Mouse (Mus musculus) hematopoietic stem cell, adult 5-6 weeks (primary cell): ENCODE results near the gene Lbp. TPM values are rescaled to one million over a fixed set of nuclear protein-coding genes. Genes with fewer than 3 reads are reported as not detected.

ENCODE experiments used
- ATAC-seq, 2 experiments: fragments of 125-278 bp in 1 of 2; replicated peaks in 1 of 2; 2 replicates each; pipeline ENCODE4 v1.8.0; 2016 to 2017; ENCODE audit warnings: inconsistent platforms in 2 of 2, mild to moderate bottlenecking in 2 of 2, moderate number of reproducible peaks in 2 of 2, low read depth in 1 of 2, moderate TSS enrichment in 1 of 2; ENCODE audit not compliant: low FRiP score in 2 of 2, poor library complexity in 2 of 2, severe bottlenecking in 2 of 2, insufficient read depth in 1 of 2, low TSS enrichment in 1 of 2
- total RNA-seq: library from RNA; stranded (forward); fragments of 172-1452, 232-1000 nt; gene quantifications from 2 replicates; pipeline ENCODE4 v1.2.3, GENCODE M21; 2017

Gene Lbp
- total RNA-seq, 1 experiment from 2014 or later: 43.5 TPM

DNA sequence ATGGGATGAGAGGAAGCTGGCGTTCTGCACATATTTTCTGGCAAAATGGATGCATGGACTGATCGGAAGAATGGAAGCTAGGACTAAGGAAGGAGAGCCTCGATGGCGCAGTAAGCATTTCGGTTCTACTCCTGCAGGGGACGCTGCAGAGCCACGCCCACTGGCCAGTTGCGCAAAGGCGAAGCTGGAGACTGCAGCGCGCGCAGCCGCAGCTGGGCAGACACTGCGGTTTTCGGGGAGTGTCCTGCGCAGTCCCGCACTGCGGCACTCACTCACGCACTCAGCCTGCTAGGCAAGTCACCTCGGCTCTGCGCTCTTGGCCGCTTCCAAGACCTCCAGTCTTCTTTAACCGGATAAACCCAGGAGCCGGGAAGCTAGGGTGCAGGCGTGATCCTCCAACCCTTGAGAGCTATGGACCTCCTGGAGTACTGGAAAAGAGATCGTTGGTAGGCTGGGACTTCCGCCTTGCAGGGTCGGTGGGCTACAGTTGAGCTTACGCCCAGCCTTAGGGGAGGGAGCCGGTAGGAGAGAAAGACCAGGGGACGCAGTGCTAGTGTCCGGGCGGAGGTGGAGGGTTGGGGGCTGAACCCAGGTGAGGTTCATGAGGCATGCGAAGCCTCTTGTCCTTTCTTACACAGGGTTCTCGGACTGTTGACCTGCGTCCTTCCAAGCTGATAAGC, 69.3 kb downstream of the Lbp start, which contains the start of gene Snhg11:
Snhg11 (plus strand) TSS at position 196 of the 680 bp plus-strand sequence.
- ATAC-seq: peak; percentile 64 to 66

DNA sequence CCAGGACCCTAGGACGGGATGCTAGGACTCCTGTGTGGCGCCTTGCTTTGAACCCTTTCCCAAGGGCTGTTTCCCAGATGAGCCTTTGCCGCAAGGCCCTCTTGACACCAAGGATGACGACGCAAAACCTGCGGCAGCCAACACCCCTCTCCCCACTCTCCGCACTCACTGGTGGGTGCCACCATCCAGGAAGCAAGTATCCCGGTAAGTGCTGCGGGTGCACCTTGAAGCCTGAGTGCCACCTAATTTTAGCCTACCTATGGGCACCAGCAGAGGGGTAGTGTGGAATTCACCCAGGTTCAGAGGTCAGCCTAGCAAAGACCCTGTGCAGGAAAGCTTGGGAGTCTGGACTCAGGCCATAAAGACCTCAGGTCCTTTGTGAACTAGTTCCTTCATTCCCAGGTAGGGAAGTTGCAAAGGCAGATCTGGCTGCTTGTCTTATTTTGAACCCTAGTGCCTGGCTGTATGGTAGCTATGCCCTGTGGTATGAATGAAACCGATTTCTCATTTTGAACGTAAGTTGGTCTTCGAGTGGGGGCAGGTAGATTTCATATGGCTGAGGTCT, 69.9 kb downstream of the Lbp start:
- ATAC-seq: no peak

DNA sequence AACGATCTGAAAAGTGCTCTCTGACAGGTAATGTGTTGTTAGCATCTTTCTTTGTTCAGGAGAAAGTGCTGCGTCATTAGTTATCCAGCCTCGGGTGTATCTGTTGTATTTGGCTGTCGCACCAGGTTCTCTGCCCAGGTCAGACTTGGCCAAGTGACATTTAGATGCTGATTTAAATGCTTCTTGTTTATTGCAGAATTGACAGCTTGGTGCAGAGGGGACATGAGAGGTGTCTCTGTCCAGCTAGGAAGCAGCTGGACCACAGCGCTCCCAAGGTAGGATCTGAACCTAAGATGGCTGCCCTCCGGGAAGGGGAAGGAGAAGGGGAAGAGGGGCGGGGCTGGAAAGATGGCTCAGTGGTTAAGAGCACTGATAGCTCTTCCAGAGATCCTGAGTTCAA, 70.5 kb downstream of the Lbp start:
- no peak for ATAC-seq

DNA sequence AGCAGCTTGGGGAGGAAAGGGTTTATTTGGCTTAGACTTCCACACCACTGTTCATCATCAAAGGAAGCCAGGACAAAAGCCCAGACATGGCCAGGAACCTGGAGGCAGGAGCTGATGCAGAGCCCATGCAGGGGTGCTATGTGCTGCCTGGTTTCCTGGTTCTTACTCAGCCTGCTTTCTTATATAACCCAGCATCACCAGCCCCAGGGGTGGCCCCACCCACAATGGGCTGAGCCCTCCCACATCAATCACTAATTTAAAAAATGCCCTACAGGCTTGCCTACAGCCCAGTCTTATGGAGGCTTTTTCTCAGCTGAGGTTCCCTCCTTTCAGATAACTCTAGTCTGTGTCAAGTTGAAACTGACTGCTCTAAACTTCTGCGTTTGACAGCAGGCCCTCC, 71.5 kb downstream of the Lbp start:
- no peak for ATAC-seq

DNA sequence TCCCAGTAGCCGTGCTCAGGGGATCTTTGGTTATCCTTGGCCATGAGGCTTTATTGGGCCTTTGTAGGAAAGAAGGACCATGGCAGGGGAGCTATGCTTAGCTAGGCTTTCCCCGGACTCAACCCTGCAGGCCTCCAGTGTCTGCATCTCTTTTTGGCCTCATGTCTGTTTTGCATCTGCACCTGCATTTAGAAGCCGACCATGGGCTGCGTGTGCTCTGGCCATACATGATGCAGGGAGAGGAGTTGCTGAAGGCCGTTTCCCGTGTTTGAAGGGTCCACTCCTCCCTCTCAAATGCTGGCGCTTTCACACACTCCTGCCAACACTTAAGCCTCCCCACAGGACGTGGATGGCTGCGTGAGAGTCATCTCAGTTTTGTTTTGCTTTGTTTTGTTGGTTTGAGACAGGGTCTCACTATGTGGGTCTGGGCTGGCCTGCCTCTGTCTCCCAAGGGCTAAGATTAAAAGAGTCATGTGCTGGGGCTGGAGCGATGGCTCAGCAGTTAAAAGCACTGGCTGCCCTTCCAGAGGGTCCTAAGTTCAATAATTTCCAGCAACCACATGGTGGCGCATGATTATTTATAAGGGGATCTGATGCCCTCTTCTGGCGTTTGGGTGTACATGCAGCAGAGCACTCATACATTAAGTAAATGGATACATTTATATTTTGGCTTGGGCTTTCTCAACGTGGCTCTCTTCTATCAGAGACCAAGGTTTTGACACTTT, 73.2 kb downstream of the Lbp start:
- ATAC-seq: peak; percentile 68 to 78; a peak in 3 of 4 replicates

Other genes starting within 250 kb of the Lbp start
- gene Tgm2, start 160.1 kb upstream of the Lbp start, total RNA-seq: 17.9 and 19.4 TPM in 2 replicates
- gene D630003M21Rik, start 77.3 kb upstream of the Lbp start, total RNA-seq: not detected in 2 replicates
- not detected in 2 replicates for gene Bpi, start 48.4 kb upstream of the Lbp start, total RNA-seq
- not detected in 2 replicates for gene Snhg11, start 69.1 kb downstream of the Lbp start, total RNA-seq
- gene Ralgapb, start 103.4 kb downstream of the Lbp start, total RNA-seq: 32.8 and 43.0 TPM in 2 replicates
- not detected in 2 replicates for gene Adig, start 196.1 kb downstream of the Lbp start, total RNA-seq
- gene Arhgap40, start 206.3 kb downstream of the Lbp start, total RNA-seq: not detected in 2 replicates